Mouse (Mus musculus) testis, adult 2 months (tissue): ENCODE data around the gene Trim37. TPM values are rescaled to one million over a fixed set of nuclear protein-coding genes. Genes with fewer than 3 reads are reported as not detected.

ENCODE experiments used
- H3K27ac ChIP-seq: fragments of 200-500 bp; 2 replicates; pipeline ENCODE4 v1.5.1; 2012; ENCODE audit warnings: low read depth, low read length; ENCODE audit not compliant: control insufficient read depth, insufficient read depth
- H3K27me3 ChIP-seq: fragments of 200-500 bp; 2 replicates; pipeline ENCODE4 v1.6.1; 2012; ENCODE audit warnings: mild to moderate bottlenecking, low read length, moderate library complexity; ENCODE audit not compliant: control insufficient read depth, insufficient read depth
- H3K36me3 ChIP-seq: fragments of 200-500 bp; 2 replicates; pipeline ENCODE4 v1.6.1; 2012; ENCODE audit warnings: mild to moderate bottlenecking, low read length; ENCODE audit not compliant: control insufficient read depth, insufficient read depth
- H3K4me1 ChIP-seq: fragments of 200-500 bp; 2 replicates; pipeline ENCODE4 v1.6.1; 2012; ENCODE audit warnings: low read length; ENCODE audit not compliant: control insufficient read depth, insufficient read depth
- H3K4me3 ChIP-seq: fragments of 200-500 bp; 2 replicates; pipeline ENCODE4 v1.5.1; 2012; ENCODE audit warnings: low read depth, mild to moderate bottlenecking, low read length, moderate library complexity, mixed read lengths; ENCODE audit not compliant: control insufficient read depth
- CTCF ChIP-seq: fragments of 200-500 bp; IDR thresholded peaks from 2 replicates; pipeline ENCODE4 v1.5.1; 2012; ENCODE audit warnings: low read depth, mild to moderate bottlenecking, inconsistent platforms, low read length, moderate library complexity; ENCODE audit not compliant: control insufficient read depth, insufficient read depth, insufficient replicate concordance
- POLR2A ChIP-seq: fragments of 200-500 bp; IDR thresholded peaks from 2 replicates; pipeline ENCODE4 v1.6.1; 2012; ENCODE audit warnings: low read depth, mild to moderate bottlenecking, inconsistent platforms, low read length, moderate library complexity; ENCODE audit not compliant: control insufficient read depth
- polyA plus RNA-seq: library from polyadenylated mRNA; depleted of rRNA; stranded (reverse); fragments of >200 nt; gene quantifications from 2 replicates; pipeline ENCODE4 v1.2.3, GENCODE M21; 2012

The Trim37 gene
- polyA plus RNA-seq, 1 experiment: 99.4 TPM

GRCm38 (mm10) chr11:87241256-87241655 is 114.4 kb downstream of the Trim37 start:
- TF ChIP-seq CTCF (no peak), POLR2A (no peak)
- H3K27ac ChIP-seq: no peak overlapping the region
- no peaks in the 10 kb centered on the region for H3K27me3 ChIP-seq
- H3K4me1 ChIP-seq: no peaks in the 10 kb centered on the region
- no peak overlapping the region for H3K4me3 ChIP-seq
- H3K36me3 ChIP-seq: no peaks in the 10 kb centered on the region; the same call in none of the 2 replicates

- Histone ChIP-seq H3K4me3 (no peak overlapping the region), H3K4me1 (no peaks in the 10 kb centered on the region), H3K27ac (no peak overlapping the region), H3K27me3 (no peaks in the 10 kb centered on the region), H3K36me3 (no peaks in the 10 kb centered on the region; the same call in 1 of the 2 replicates)
- TF ChIP-seq POLR2A: no peak
- no peak for TF ChIP-seq CTCF
Observed at GRCm38 (mm10) chr11:87245171-87245840, 118.4 kb downstream of the Trim37 start.

GRCm38 (mm10) chr11:87246107-87246651 is 119.3 kb downstream of the Trim37 start:
- no peaks in the 10 kb centered on the region; the same call in 1 of the 2 replicates for H3K36me3 ChIP-seq
- TF ChIP-seq CTCF (no peak), POLR2A (no peak)
- H3K4me1 ChIP-seq: no peaks in the 10 kb centered on the region
- no peaks in the 10 kb centered on the region for H3K27me3 ChIP-seq
- no peak overlapping the region for H3K4me3 ChIP-seq
- no peak overlapping the region for H3K27ac ChIP-seq

GRCm38 (mm10) chr11:87246724-87247493 is 120.0 kb downstream of the Trim37 start:
- no peak for TF ChIP-seq POLR2A
- no peak for TF ChIP-seq CTCF
- Histone ChIP-seq H3K27me3 (no peaks in the 10 kb centered on the region), H3K36me3 (no peaks in the 10 kb centered on the region; the same call in 1 of the 2 replicates), H3K4me1 (no peaks in the 10 kb centered on the region), H3K27ac (no peak overlapping the region), H3K4me3 (no peak overlapping the region)

- Histone ChIP-seq H3K27me3 (no peaks in the 10 kb centered on the region), H3K27ac (no peak overlapping the region), H3K4me1 (no peaks in the 10 kb centered on the region), H3K36me3 (no peaks in the 10 kb centered on the region; the same call in 1 of the 2 replicates), H3K4me3 (no peak overlapping the region)
- TF ChIP-seq POLR2A: no peak
- no peak for TF ChIP-seq CTCF
Observed at GRCm38 (mm10) chr11:87247494-87247866, 120.6 kb downstream of the Trim37 start.

GRCm38 (mm10) chr11:87250132-87250531 is 123.3 kb downstream of the Trim37 start:
- Histone ChIP-seq H3K27ac (no peak overlapping the region), H3K36me3 (no peaks in the 10 kb centered on the region), H3K4me3 (no peak overlapping the region), H3K4me1 (peaks cover 3% of the 10 kb centered on the region), H3K27me3 (no peaks in the 10 kb centered on the region)
- TF ChIP-seq CTCF (no peak), POLR2A (no peak)

- no peak overlapping the region for H3K27ac ChIP-seq
- no peaks in the 10 kb centered on the region for H3K36me3 ChIP-seq
- TF ChIP-seq POLR2A: no peak
- no peak for TF ChIP-seq CTCF
- peaks cover 3% of the 10 kb centered on the region for H3K4me1 ChIP-seq
- H3K27me3 ChIP-seq: no peaks in the 10 kb centered on the region
- H3K4me3 ChIP-seq: no peak overlapping the region
Observed at GRCm38 (mm10) chr11:87253294-87253693, 126.4 kb downstream of the Trim37 start.
